Mouse (Mus musculus) retina, postnatal 1 day (tissue): ENCODE results near the gene Sstr5.
A peak's percentile ranks its signal among the peaks of the same experiment; 100 is the strongest.

Experiments used
- DNase-seq: peaks from one replicate; pipeline ENCODE4 v3.0.0-alpha.2; 2012

Sstr5 gene

GRCm38 (mm10) chr17:25472044-25472443, 25.0 kb downstream of the Sstr5 start:
- DNase-seq, result no peak

- DNase-seq, result peak; percentile 91
Measured at GRCm38 (mm10) chr17:25471418-25471817, 25.7 kb downstream of the Sstr5 start.

- peak; percentile 88 for DNase-seq
Measured at GRCm38 (mm10) chr17:25469798-25470197, 27.3 kb downstream of the Sstr5 start.

- DNase-seq, result no peak
Measured at GRCm38 (mm10) chr17:25468301-25468700, 28.8 kb downstream of the Sstr5 start.

GRCm38 (mm10) chr17:25467781-25468180, 29.3 kb downstream of the Sstr5 start:
- DNase-seq, result no peak

GRCm38 (mm10) chr17:25466257-25466656, 30.8 kb downstream of the Sstr5 start:
- no peak for DNase-seq

GRCm38 (mm10) chr17:25464091-25464490, 33.0 kb downstream of the Sstr5 start:
- DNase-seq, result no peak

- DNase-seq, result no peak
Measured at GRCm38 (mm10) chr17:25463326-25463945, 33.7 kb downstream of the Sstr5 start.

- peak; percentile 80 for DNase-seq
Measured at GRCm38 (mm10) chr17:25462236-25462875, 34.7 kb downstream of the Sstr5 start.

GRCm38 (mm10) chr17:25456540-25456939, 40.5 kb downstream of the Sstr5 start:
- no peak for DNase-seq

GRCm38 (mm10) chr17:25454272-25454671, 42.8 kb downstream of the Sstr5 start, which contains the start of gene Tekt4:
Gene Tekt4 (plus strand): TSS chr17:25454615.
- no peak for DNase-seq

- peak; percentile 89 for DNase-seq
Measured at GRCm38 (mm10) chr17:25452246-25452965, 44.7 kb downstream of the Sstr5 start.

- DNase-seq, result no peak
Measured at GRCm38 (mm10) chr17:25450329-25450728, 46.8 kb downstream of the Sstr5 start.

GRCm38 (mm10) chr17:25447865-25448264, 49.2 kb downstream of the Sstr5 start:
- no peak for DNase-seq

- DNase-seq, result no peak
Measured at GRCm38 (mm10) chr17:25445841-25446240, 51.2 kb downstream of the Sstr5 start.

- no peak for DNase-seq
Measured at GRCm38 (mm10) chr17:25445074-25445473, 52.0 kb downstream of the Sstr5 start.

GRCm38 (mm10) chr17:25442889-25443288, 54.2 kb downstream of the Sstr5 start:
- no peak for DNase-seq

- no peak for DNase-seq
Measured at GRCm38 (mm10) chr17:25441417-25441816, 55.7 kb downstream of the Sstr5 start.
